Mouse (Mus musculus): ENCODE data around the gene Pitpnm2. TPM values are rescaled to one million over a fixed set of nuclear protein-coding genes. Genes with fewer than 3 reads are reported as not detected.

The Pitpnm2 gene
- polyA plus RNA-seq, 1 experiment from 2014 or later = 4.6 TPM

DNA sequence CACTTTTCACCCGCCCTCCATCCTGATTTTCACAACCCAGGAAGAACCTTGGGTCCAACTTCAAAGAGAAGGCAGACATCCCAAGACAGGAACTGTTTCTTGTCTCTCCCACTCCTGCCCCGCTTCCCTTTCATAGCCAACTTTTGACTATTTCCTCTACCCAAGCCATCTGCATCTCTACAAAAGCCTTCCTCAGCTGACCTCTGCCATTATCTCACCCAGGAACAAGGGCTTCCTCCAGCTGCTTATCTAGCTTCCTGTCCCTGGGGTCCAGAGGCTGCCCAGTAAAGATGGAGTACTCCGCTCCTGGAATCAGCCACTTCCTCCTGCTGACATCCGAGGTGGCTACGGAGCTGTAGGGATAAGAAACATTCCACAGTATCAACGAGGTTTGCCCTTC, 17.3 kb upstream of the Pitpnm2 start:
- peaks cover 15% of the 10 kb centered on the region for H3K4me1 ChIP-seq
- H3K9ac ChIP-seq = no peak overlapping the region
- no peak for ATAC-seq (ENCODE audit: insufficient number of reproducible peaks, insufficient read depth, low FRiP score, low TSS enrichment, low read depth)
- H3K27me3 ChIP-seq = no peaks in the 10 kb centered on the region
- peaks cover 54% of the 10 kb centered on the region for H3K36me3 ChIP-seq
- no peak overlapping the region for H3K4me3 ChIP-seq
- no peak overlapping the region for H3K27ac ChIP-seq
- no peaks in the 10 kb centered on the region for H3K9me3 ChIP-seq
- no peak overlapping the region for H3K4me2 ChIP-seq
- 88% methylated on average over 6 of the region's 6 CpGs for WGBS

DNA sequence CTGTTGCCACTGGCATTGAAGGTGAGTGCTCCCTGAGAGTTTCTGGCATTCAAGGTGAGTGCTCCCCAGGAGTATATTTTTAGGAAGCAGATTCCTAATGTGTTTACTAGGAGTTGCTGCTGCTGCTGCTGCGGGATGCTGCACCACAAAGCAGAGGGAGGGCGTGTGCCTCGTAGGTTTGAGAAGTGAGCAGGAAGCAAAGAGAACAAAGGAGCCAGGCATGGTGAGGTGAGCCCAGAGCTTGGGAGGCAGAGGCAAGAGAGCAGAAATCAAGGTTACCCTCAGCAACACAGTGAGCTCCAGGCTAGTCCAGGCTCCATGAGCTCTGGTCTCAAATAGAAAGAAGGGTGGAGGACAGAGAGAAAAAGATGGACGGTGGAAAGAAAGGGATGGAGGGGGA, 13.7 kb upstream of the Pitpnm2 start:
- 70% methylated on average over 4 of the region's 4 CpGs for WGBS
- no peaks in the 10 kb centered on the region for H3K27me3 ChIP-seq
- ATAC-seq (ENCODE audit: insufficient number of reproducible peaks, insufficient read depth, low FRiP score, low TSS enrichment, low read depth) = no peak
- H3K36me3 ChIP-seq = peaks cover 66% of the 10 kb centered on the region
- H3K27ac ChIP-seq = no peak overlapping the region; the same call in 1 of the 2 replicates
- no peak overlapping the region for H3K4me2 ChIP-seq
- no peak overlapping the region for H3K9ac ChIP-seq
- no peaks in the 10 kb centered on the region for H3K4me1 ChIP-seq
- H3K9me3 ChIP-seq = no peaks in the 10 kb centered on the region
- no peak overlapping the region for H3K4me3 ChIP-seq

DNA sequence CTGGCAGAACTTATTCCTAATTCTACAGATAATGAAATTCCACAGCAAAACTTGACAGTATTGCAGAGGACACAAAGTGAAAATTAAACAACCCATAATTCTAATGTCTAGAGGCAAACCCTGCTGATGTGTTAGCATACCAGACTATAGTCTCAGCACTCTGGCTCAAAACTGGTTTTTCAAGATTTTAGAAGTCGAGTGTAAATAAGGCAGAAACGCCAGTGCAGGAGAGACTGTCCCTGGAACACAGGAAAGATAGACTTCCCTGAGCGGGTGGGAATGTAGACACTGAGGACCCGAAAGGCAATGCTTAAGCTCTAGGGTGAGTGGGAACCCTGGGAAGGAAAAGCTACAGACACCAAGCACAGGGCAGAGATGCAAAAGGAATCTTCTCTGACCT, 12.5 kb upstream of the Pitpnm2 start:
- H3K4me1 ChIP-seq = no peaks in the 10 kb centered on the region
- ATAC-seq (ENCODE audit: insufficient number of reproducible peaks, insufficient read depth, low FRiP score, low TSS enrichment, low read depth) = no peak
- WGBS = 74% methylated on average over 4 of the region's 4 CpGs
- no peak overlapping the region for H3K4me2 ChIP-seq
- peak overlapping the region; percentile 68 for H3K27ac ChIP-seq
- H3K36me3 ChIP-seq = peaks cover 74% of the 10 kb centered on the region
- H3K4me3 ChIP-seq = no peak overlapping the region
- no peaks in the 10 kb centered on the region for H3K27me3 ChIP-seq
- no peak overlapping the region for H3K9ac ChIP-seq
- no peaks in the 10 kb centered on the region for H3K9me3 ChIP-seq

DNA sequence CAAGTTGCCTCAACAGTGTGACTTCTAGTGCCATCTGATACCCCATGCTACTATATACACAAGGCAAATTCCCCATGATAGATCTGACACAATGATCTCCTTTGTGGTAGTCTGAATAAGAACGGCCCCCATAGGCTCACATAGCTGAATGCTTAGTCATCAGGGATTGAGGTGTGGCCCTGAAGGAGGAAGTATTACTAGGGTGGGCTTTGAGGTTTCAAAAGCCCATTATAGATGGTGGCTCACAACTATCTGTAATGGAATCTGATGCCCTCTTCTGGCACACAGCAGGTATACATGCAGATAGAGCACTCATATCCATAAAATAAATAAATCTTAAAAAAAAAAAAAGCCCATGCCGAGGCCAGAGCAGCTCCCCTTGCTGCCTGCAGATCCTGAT, 9.6 kb upstream of the Pitpnm2 start:
- Histone ChIP-seq H3K4me2 (no peak overlapping the region), H3K4me1 (no peaks in the 10 kb centered on the region), H3K27ac (no peak overlapping the region), H3K9ac (no peak overlapping the region), H3K9me3 (no peaks in the 10 kb centered on the region), H3K4me3 (no peak overlapping the region), H3K27me3 (no peaks in the 10 kb centered on the region), H3K36me3 (peaks cover 76% of the 10 kb centered on the region)
- 55% methylated on average over 2 of the region's 2 CpGs for WGBS
- ATAC-seq (ENCODE audit: insufficient number of reproducible peaks, insufficient read depth, low FRiP score, low TSS enrichment, low read depth) = no peak

DNA sequence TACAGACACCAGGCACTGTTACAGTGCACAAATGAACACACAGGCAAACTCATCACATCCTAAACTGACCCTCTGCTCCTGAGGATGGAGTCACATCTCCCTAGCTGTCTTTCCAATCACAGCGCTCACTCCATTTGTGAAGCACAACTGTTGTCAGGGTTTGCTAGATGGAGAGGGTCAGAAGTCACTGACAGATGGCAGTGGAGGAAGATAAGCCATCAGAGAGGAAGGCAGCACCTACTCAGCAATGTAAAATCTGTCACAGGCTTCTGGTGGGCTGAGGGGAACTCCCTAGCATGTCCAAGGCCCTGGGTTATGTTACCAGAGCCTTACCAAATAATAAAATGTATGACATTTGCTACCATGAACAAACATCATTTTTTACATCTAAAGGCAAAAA, 8.5 kb upstream of the Pitpnm2 start:
- H3K4me2 ChIP-seq = no peak overlapping the region
- no peaks in the 10 kb centered on the region for H3K9me3 ChIP-seq
- H3K36me3 ChIP-seq = peaks cover 82% of the 10 kb centered on the region
- 94% methylated on average over 1 of the region's 1 CpGs for WGBS
- no peaks in the 10 kb centered on the region for H3K4me1 ChIP-seq
- H3K4me3 ChIP-seq = no peak overlapping the region
- H3K9ac ChIP-seq = no peak overlapping the region
- H3K27me3 ChIP-seq = no peaks in the 10 kb centered on the region
- no peak overlapping the region for H3K27ac ChIP-seq
- ATAC-seq (ENCODE audit: insufficient number of reproducible peaks, insufficient read depth, low FRiP score, low TSS enrichment, low read depth) = no peak

DNA sequence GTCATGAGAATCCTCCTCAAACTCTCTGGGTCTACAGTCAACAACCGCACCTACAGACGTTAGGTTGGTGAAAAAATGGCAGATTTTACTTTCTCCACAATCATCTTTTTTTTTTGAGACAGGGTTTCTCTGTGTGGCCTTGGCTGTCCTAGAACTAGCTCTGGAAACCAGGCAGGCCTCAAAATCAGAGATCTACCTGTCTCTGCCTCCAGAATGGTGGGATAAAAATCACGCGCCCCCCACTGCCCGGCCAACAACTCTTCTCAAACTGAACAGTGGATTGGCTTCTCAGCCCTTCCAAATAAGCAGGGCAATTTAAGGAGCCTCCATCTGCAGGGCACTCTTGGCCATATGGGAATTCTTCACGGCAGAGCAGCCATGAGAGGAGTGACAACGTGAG, 5.6 kb upstream of the Pitpnm2 start:
- H3K4me2 ChIP-seq = no peak overlapping the region

DNA sequence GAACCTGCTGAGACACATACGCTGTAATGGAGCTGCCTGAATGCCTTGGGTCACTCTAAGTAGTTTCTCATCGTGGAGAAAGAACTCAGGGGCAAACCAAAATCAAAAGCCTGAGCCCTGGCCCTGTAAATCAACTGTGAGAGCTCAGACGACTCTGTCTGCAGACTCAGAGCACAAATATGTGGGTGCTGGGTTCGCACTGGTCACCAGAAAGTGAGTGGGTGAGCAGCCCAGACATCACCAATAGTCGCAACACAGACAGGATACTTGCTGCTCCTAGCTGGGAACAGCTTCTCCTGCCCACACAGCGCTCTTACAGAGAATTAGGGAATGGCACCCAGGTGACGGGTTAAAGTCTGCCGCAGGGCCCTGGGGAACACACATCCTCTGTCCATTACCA, 4.0 kb upstream of the Pitpnm2 start:
- Histone ChIP-seq H3K36me3 (peaks cover 42% of the 10 kb centered on the region), H3K4me3 (no peak overlapping the region), H3K27me3 (no peaks in the 10 kb centered on the region), H3K9me3 (no peaks in the 10 kb centered on the region), H3K27ac (no peak overlapping the region), H3K4me2 (no peak overlapping the region), H3K4me1 (peaks cover 9% of the 10 kb centered on the region), H3K9ac (no peak overlapping the region)
- WGBS = 88% methylated on average over 8 of the region's 8 CpGs
- ATAC-seq (ENCODE audit: insufficient number of reproducible peaks, insufficient read depth, low FRiP score, low TSS enrichment, low read depth) = no peak

More for the DNA sequence above, 5.6 kb upstream of the Pitpnm2 start:
- no peaks in the 10 kb centered on the region for H3K27me3 ChIP-seq
- peaks cover 57% of the 10 kb centered on the region for H3K36me3 ChIP-seq
- no peak for ATAC-seq (ENCODE audit: insufficient number of reproducible peaks, insufficient read depth, low FRiP score, low TSS enrichment, low read depth)
- H3K27ac ChIP-seq = no peak overlapping the region
- no peaks in the 10 kb centered on the region for H3K9me3 ChIP-seq
- no peak overlapping the region for H3K9ac ChIP-seq
- H3K4me1 ChIP-seq = peaks cover 5% of the 10 kb centered on the region
- H3K4me3 ChIP-seq = no peak overlapping the region
- WGBS = 90% methylated on average over 7 of the region's 7 CpGs

DNA sequence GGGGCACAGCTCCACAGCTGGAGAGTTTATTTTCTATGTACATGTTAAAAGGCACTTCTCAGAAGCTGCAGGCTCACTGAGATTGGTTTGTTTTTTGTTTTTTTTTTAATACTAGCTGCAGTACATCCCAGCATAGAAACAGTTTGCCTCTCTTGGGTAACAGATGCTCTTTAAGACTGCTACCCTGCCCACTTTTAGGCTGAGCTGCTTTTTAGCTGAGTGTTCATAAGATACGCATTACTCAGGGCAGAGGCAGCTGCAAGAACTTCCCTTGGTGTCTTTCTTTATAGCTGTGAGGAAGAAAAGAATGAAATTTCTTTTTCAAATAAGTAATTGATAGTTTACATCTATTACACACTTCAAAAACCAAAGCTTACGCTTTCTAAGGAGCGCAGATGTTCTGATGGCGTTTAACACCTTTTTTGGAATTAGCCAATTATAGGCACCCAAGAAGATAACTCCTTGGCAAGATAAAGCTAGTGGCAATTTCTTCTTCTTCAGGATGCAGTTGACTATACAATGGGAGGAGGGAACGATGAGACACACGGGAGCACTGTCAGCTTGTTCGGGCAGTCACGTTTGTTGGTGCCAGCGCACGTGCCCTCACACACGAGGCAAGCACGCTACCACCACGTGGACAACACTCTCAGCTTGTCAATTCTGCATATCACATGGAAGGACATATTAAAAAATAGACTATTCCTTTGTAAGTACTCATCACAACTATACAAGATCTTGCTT, 3.2 kb upstream of the Pitpnm2 start:
- no peaks in the 10 kb centered on the region for H3K9me3 ChIP-seq
- no peak overlapping the region for H3K4me2 ChIP-seq
- H3K36me3 ChIP-seq = peaks cover 34% of the 10 kb centered on the region
- H3K9ac ChIP-seq = no peak overlapping the region
- ATAC-seq (ENCODE audit: insufficient number of reproducible peaks, insufficient read depth, low FRiP score, low TSS enrichment, low read depth) = no peak
- no peaks in the 10 kb centered on the region for H3K27me3 ChIP-seq
- no peak overlapping the region for H3K4me3 ChIP-seq
- peaks cover 17% of the 10 kb centered on the region for H3K4me1 ChIP-seq
- no peak overlapping the region for H3K27ac ChIP-seq
- 91% methylated on average over 13 of the region's 13 CpGs for WGBS

DNA sequence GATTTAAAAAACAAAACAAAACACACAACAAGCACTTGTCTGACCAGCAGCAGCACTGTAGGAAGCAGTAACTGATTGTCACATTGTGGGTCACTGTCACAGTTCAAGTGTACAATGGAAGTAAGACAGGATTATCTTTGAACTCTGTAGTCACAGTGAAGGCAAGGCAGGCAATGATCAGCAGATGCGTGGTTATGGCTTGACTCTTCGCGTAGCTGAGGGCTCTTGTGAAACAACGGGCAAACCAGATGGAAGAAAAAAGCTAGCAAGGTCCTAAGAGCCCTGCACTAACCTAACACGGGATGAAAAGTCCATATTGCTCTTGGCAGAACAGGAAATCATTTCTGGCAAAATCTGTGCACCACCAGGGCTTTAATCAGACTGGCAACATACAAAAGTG, 1.5 kb upstream of the Pitpnm2 start:
- H3K36me3 ChIP-seq = peaks cover 21% of the 10 kb centered on the region
- WGBS = 80% methylated on average over 5 of the region's 5 CpGs
- no peaks in the 10 kb centered on the region for H3K27me3 ChIP-seq
- H3K4me1 ChIP-seq = peaks cover 18% of the 10 kb centered on the region
- H3K9ac ChIP-seq = no peak overlapping the region
- H3K27ac ChIP-seq = no peak overlapping the region
- no peaks in the 10 kb centered on the region for H3K9me3 ChIP-seq
- no peak for ATAC-seq (ENCODE audit: insufficient number of reproducible peaks, insufficient read depth, low FRiP score, low TSS enrichment, low read depth)
- no peak overlapping the region for H3K4me2 ChIP-seq
- no peak overlapping the region for H3K4me3 ChIP-seq

DNA sequence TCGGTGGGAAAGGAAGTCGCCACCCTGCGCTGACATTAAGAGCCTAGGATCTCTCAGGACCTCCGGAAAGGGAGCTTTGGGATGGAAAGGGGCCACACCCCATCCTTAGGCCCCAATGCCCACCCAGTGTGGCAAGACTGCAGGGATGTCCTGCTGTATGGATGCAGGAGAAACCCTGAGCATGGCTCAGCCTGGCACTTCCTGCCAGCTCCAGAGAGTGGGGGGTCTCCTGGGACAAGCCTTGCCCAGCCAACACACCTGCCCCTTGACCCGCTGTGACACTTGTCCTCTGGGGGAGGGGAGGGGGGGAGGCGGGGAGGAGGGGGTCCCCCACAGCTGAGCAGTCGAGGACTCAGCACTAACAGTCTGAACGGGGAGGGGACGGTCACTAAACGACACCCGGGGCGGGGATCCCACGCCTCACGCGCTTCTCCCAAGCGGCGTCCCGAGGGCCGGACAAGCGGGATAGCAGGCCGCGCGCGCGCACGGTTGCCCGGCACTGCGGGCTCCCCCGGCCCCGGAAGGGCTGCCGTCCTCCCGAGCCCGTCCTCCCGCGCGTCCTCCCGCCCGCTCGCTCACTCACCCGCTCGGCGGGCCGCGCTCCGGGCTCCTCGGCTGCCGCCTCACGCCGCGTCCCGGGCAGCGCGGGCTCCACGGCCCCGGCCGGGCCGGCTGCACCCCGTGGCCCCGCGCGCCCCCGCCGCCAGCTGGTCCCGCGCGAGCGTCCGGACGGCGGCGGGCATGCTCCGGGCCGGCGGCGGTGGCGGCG, 531 bp downstream of the Pitpnm2 start:
- under 1% methylated on average over 76 of the region's 77 CpGs for WGBS

DNA sequence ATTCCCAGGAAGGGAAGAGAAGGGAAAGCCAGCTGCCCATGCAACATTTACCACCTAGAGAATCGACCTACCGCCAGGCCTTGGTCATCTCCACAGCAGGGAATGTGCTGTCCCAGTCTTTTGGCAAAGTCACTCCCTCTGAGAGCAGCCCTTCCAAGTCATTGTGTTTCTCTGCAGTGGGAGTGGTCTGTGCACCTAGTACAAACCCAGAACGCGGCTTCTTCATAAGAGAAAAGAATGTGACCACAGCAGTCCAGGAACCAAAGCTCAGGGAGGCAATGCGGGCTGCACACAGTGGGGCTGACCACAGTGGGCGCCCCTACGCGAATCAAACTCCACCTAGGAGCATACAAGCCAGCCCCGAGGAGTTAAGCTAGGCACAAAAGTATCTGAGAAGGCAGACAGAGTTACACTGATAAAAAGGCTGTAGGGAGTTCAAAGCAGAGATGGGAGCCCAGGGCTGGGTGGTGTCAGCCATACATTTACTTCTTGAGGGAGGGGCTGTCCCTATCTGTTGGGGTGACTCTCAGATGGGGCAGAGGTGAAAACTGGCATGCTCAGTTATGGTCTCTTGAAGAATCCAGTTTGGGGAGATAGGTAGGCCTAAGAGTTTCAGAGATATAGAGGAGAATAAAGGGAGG, 1.5 kb downstream of the Pitpnm2 start:
- WGBS = 33% methylated on average over 9 of the region's 9 CpGs
- Histone ChIP-seq H3K36me3 (peaks cover 21% of the 10 kb centered on the region), H3K9ac (no peak overlapping the region), H3K4me1 (peaks cover 18% of the 10 kb centered on the region), H3K4me2 (peak overlapping the region; percentile 85), H3K4me3 (peak overlapping the region; percentile 74), H3K27ac (0 out of 2 replicates have a peak overlapping the region, but pooled peaks have one; percentile 72), H3K9me3 (no peaks in the 10 kb centered on the region), H3K27me3 (no peaks in the 10 kb centered on the region)
- ATAC-seq (ENCODE audit: insufficient number of reproducible peaks, insufficient read depth, low FRiP score, low TSS enrichment, low read depth) = no peak

More for the DNA sequence above, 531 bp downstream of the Pitpnm2 start:
- peak overlapping the region; percentile 72 for H3K27ac ChIP-seq
- peak; percentile 40; the same call in 1 of the 2 replicates for ATAC-seq (ENCODE audit: insufficient number of reproducible peaks, insufficient read depth, low FRiP score, low TSS enrichment, low read depth)
- H3K27me3 ChIP-seq = no peaks in the 10 kb centered on the region
- peak overlapping the region; percentile 85 for H3K4me2 ChIP-seq
- H3K9ac ChIP-seq = peak overlapping the region; percentile 87
- peaks cover 18% of the 10 kb centered on the region for H3K4me1 ChIP-seq
- H3K36me3 ChIP-seq = peaks cover 24% of the 10 kb centered on the region
- H3K4me3 ChIP-seq = peak overlapping the region; percentile 74
- no peaks in the 10 kb centered on the region for H3K9me3 ChIP-seq
